Mouse (Mus musculus) embryonic facial prominence, embryonic 10.5 days (tissue): ENCODE measurements at regions not wholly inside any gene's neighbourhood (a gene's known extent, or its start where the extent isn't known, plus 50 kb on each side); places are given as distances from the start of the nearest gene placed in this dataset.

Source experiments
- DNase-seq: peaks from one replicate; pipeline ENCODE4 v3.0.0-alpha.2; 2017; ENCODE audit warnings: low spot score
- H3K27ac ChIP-seq: fragments of 300-500 bp; sonication (generic); replicated peaks from 2 replicates; pipeline ENCODE4 v1.5.1; 2016; ENCODE audit warnings: mild to moderate bottlenecking
- H3K27me3 ChIP-seq: fragments of 300-500 bp; sonication (generic); replicated peaks from 2 replicates; pipeline ENCODE4 v1.6.1; 2016; ENCODE audit warnings: low read depth, mild to moderate bottlenecking; ENCODE audit not compliant: poor library complexity, severe bottlenecking
- H3K36me3 ChIP-seq: fragments of 300-500 bp; sonication (generic); replicated peaks from 2 replicates; pipeline ENCODE4 v1.6.1; 2016; ENCODE audit warnings: mild to moderate bottlenecking, moderate library complexity
- H3K4me1 ChIP-seq: fragments of 300-500 bp; sonication (generic); 2 replicates; pipeline ENCODE4 v1.6.1; 2016
- H3K4me3 ChIP-seq: fragments of 300-500 bp; sonication (generic); 2 replicates; pipeline ENCODE4 v1.5.1; 2016; ENCODE audit warnings: mild to moderate bottlenecking, moderate library complexity
- H3K9me3 ChIP-seq: fragments of 300-500 bp; sonication (generic); 2 replicates; pipeline ENCODE4 v1.6.1; 2016; ENCODE audit warnings: mild to moderate bottlenecking
- WGBS: fragments of 180-500 bp; shearing (Covaris S2); methylation state at CpG from one replicate; pipeline ENCODE4 v1.1.7; 2016; 5-methylcytosine and 5-hydroxymethylcytosine counted together

- Histone ChIP-seq H3K27me3 (no peaks in the 10 kb centered on the region), H3K27ac (no peak overlapping the region), H3K4me3 (no peak overlapping the region), H3K36me3 (no peaks in the 10 kb centered on the region), H3K4me1 (peaks cover 6% of the 10 kb centered on the region; the same call in 1 of the 2 replicates), H3K9me3 (no peaks in the 10 kb centered on the region)
- DNase-seq, result no peak
- WGBS, result 81% methylated on average over 2 of the region's 2 CpGs
Measured at GRCm38 (mm10) chr10:16993789-16994188, 729.2 kb upstream of the Cited2 start.

GRCm38 (mm10) chr10:16994526-16994925 is 728.5 kb upstream of the Cited2 start:
- H3K9me3 ChIP-seq, result no peaks in the 10 kb centered on the region
- H3K27me3 ChIP-seq, result no peaks in the 10 kb centered on the region
- H3K27ac ChIP-seq, result no peak overlapping the region
- no peak for DNase-seq
- WGBS, result 53% methylated on average over 6 of the region's 6 CpGs
- no peak overlapping the region for H3K4me3 ChIP-seq
- H3K4me1 ChIP-seq, result peaks cover 6% of the 10 kb centered on the region; the same call in 1 of the 2 replicates
- H3K36me3 ChIP-seq, result no peaks in the 10 kb centered on the region

- no peak overlapping the region for H3K4me3 ChIP-seq
Measured at GRCm38 (mm10) chr10:16995010-16995409, 728.0 kb upstream of the Cited2 start.

GRCm38 (mm10) chr10:16996820-16997466 is 726.1 kb upstream of the Cited2 start:
- no peaks in the 10 kb centered on the region for H3K36me3 ChIP-seq
- 82% methylated on average over 6 of the region's 6 CpGs for WGBS
- H3K27me3 ChIP-seq, result no peaks in the 10 kb centered on the region
- H3K9me3 ChIP-seq, result no peaks in the 10 kb centered on the region
- H3K4me3 ChIP-seq, result no peak overlapping the region
- DNase-seq, result no peak
- H3K27ac ChIP-seq, result no peak overlapping the region
- peaks cover 6% of the 10 kb centered on the region; the same call in 1 of the 2 replicates for H3K4me1 ChIP-seq

More at GRCm38 (mm10) chr10:16995010-16995409, 728.0 kb upstream of the Cited2 start:
- peaks cover 6% of the 10 kb centered on the region; the same call in 1 of the 2 replicates for H3K4me1 ChIP-seq
- H3K9me3 ChIP-seq, result no peaks in the 10 kb centered on the region
- no peak for DNase-seq
- H3K36me3 ChIP-seq, result no peaks in the 10 kb centered on the region
- 28% methylated on average over 1 of the region's 1 CpGs for WGBS
- no peak overlapping the region for H3K27ac ChIP-seq
- no peaks in the 10 kb centered on the region for H3K27me3 ChIP-seq

- no peak overlapping the region for H3K4me3 ChIP-seq
- WGBS, result 81% methylated on average over 8 of the region's 8 CpGs
- H3K36me3 ChIP-seq, result no peaks in the 10 kb centered on the region
- no peaks in the 10 kb centered on the region for H3K27me3 ChIP-seq
- H3K4me1 ChIP-seq, result no peaks in the 10 kb centered on the region
- DNase-seq, result no peak
- no peak overlapping the region for H3K27ac ChIP-seq
- H3K9me3 ChIP-seq, result no peaks in the 10 kb centered on the region
Measured at GRCm38 (mm10) chr10:17001320-17001719, 721.7 kb upstream of the Cited2 start.

GRCm38 (mm10) chr10:17003123-17003849 is 719.7 kb upstream of the Cited2 start:
- 82% methylated on average over 4 of the region's 4 CpGs for WGBS
- H3K4me3 ChIP-seq, result no peak overlapping the region
- DNase-seq, result no peak
- H3K27ac ChIP-seq, result no peak overlapping the region
- no peaks in the 10 kb centered on the region for H3K4me1 ChIP-seq
- no peaks in the 10 kb centered on the region for H3K36me3 ChIP-seq
- no peaks in the 10 kb centered on the region for H3K27me3 ChIP-seq
- no peaks in the 10 kb centered on the region for H3K9me3 ChIP-seq

GRCm38 (mm10) chr10:17008683-17009082 is 714.3 kb upstream of the Cited2 start:
- H3K9me3 ChIP-seq, result no peaks in the 10 kb centered on the region
- no peak overlapping the region for H3K27ac ChIP-seq
- H3K27me3 ChIP-seq, result no peaks in the 10 kb centered on the region
- no peaks in the 10 kb centered on the region for H3K36me3 ChIP-seq
- no peak overlapping the region for H3K4me3 ChIP-seq
- no peak for DNase-seq
- WGBS, result 85% methylated on average over 4 of the region's 4 CpGs
- H3K4me1 ChIP-seq, result no peaks in the 10 kb centered on the region

GRCm38 (mm10) chr10:17010047-17010446 is 713.0 kb upstream of the Cited2 start:
- WGBS, result 83% methylated on average over 3 of the region's 3 CpGs
- no peak for DNase-seq

GRCm38 (mm10) chr10:17011876-17012275 is 711.1 kb upstream of the Cited2 start:
- Histone ChIP-seq H3K9me3 (no peaks in the 10 kb centered on the region), H3K4me1 (no peaks in the 10 kb centered on the region), H3K27ac (no peak overlapping the region), H3K36me3 (no peaks in the 10 kb centered on the region), H3K27me3 (no peaks in the 10 kb centered on the region), H3K4me3 (no peak overlapping the region)
- no peak for DNase-seq
- WGBS, result 87% methylated on average over 2 of the region's 2 CpGs

More at GRCm38 (mm10) chr10:17010047-17010446, 713.0 kb upstream of the Cited2 start:
- Histone ChIP-seq H3K27me3 (no peaks in the 10 kb centered on the region), H3K36me3 (no peaks in the 10 kb centered on the region), H3K4me3 (no peak overlapping the region), H3K9me3 (no peaks in the 10 kb centered on the region), H3K27ac (no peak overlapping the region), H3K4me1 (no peaks in the 10 kb centered on the region)

GRCm38 (mm10) chr10:17012541-17012975 is 710.5 kb upstream of the Cited2 start:
- Histone ChIP-seq H3K4me1 (no peaks in the 10 kb centered on the region), H3K27ac (no peak overlapping the region), H3K4me3 (no peak overlapping the region), H3K27me3 (no peaks in the 10 kb centered on the region), H3K36me3 (no peaks in the 10 kb centered on the region), H3K9me3 (no peaks in the 10 kb centered on the region)
- DNase-seq, result no peak
- WGBS, result 58% methylated on average over 3 of the region's 3 CpGs

GRCm38 (mm10) chr10:17014826-17015225 is 708.2 kb upstream of the Cited2 start:
- H3K9me3 ChIP-seq, result no peaks in the 10 kb centered on the region
- H3K27ac ChIP-seq, result no peak overlapping the region
- WGBS, result 92% methylated on average over 3 of the region's 3 CpGs
- H3K27me3 ChIP-seq, result no peaks in the 10 kb centered on the region
- no peak for DNase-seq
- no peaks in the 10 kb centered on the region for H3K4me1 ChIP-seq
- H3K36me3 ChIP-seq, result no peaks in the 10 kb centered on the region
- H3K4me3 ChIP-seq, result no peak overlapping the region

GRCm38 (mm10) chr10:17016854-17017253 is 706.2 kb upstream of the Cited2 start:
- no peaks in the 10 kb centered on the region for H3K36me3 ChIP-seq
- no peaks in the 10 kb centered on the region for H3K27me3 ChIP-seq
- DNase-seq, result no peak
- no peaks in the 10 kb centered on the region for H3K4me1 ChIP-seq
- 79% methylated on average over 4 of the region's 4 CpGs for WGBS
- no peaks in the 10 kb centered on the region for H3K9me3 ChIP-seq
- no peak overlapping the region for H3K4me3 ChIP-seq
- no peak overlapping the region for H3K27ac ChIP-seq
